ENCODE assay signal across 11 mouse cellular contexts in genomic region chr3:79903803-79904202, GRCm38 (mm10). TPM values are rescaled to one million over a fixed set of nuclear protein-coding genes. Genes with fewer than 3 reads are reported as not detected.
DNase-seq lines count a peak whose midpoint lies in the region; ATAC-seq and TF ChIP-seq lines count a peak whose summit lies in the region.
"Had no signal": no experiment of that assay in that cellular context is flagged by ENCODE, and none has a peak within 500 bp of the region (broad histone marks: within the 10 kb centered on the region; RNA-seq: fewer than 3 reads in every experiment).

No protein-coding gene starts in this region.

- no peak overlapping the region for H3K27ac ChIP-seq in hindbrain, embryonic 11.5 days (ENCODE audit: low read depth, low read length)
- H3K27ac ChIP-seq in hindbrain, embryonic 10.5 days, result no peak overlapping the region
- peak overlapping the region; percentile 32; the same call in 1 of the 2 replicates for H3K27ac ChIP-seq in midbrain, embryonic 14.5 days (replicated peaks; ENCODE audit: low read depth, low read length)
- H3K27ac ChIP-seq in midbrain, embryonic 10.5 days (replicated peaks), result no peak overlapping the region
- peak overlapping the region; percentile 68 for H3K27ac ChIP-seq in heart, embryonic 15.5 days
- H3K27ac ChIP-seq in neural tube, embryonic 15.5 days (replicated peaks), result peak overlapping the region; percentile 52; the same call in 1 of the 2 replicates
- H3K27ac ChIP-seq in left cerebral cortex, adult 2 months, result no peak overlapping the region

- no peak overlapping the region for H3K4me3 ChIP-seq in hindbrain, embryonic 11.5 days (ENCODE audit: low read depth, low read length)
- H3K4me3 ChIP-seq in hindbrain, embryonic 10.5 days, result no peak overlapping the region
- no peak overlapping the region for H3K4me3 ChIP-seq in midbrain, embryonic 14.5 days (replicated peaks; ENCODE audit: low read depth, low read length)
- no peak overlapping the region for H3K4me3 ChIP-seq in midbrain, embryonic 10.5 days
- H3K4me3 ChIP-seq in heart, embryonic 15.5 days, result no peak overlapping the region
- H3K4me3 ChIP-seq in neural tube, embryonic 15.5 days (replicated peaks), result no peak overlapping the region
- H3K4me3 ChIP-seq in left cerebral cortex, adult 2 months, result no peak overlapping the region

- H3K4me1 ChIP-seq in hindbrain, embryonic 11.5 days (replicated peaks; ENCODE audit: control insufficient read depth, insufficient read depth, low read length), result no peaks in the 10 kb centered on the region
- peaks cover 6% of the 10 kb centered on the region; the same call in 1 of the 2 replicates for H3K4me1 ChIP-seq in hindbrain, embryonic 10.5 days (replicated peaks)
- H3K4me1 ChIP-seq in midbrain, embryonic 14.5 days (ENCODE audit: control insufficient read depth, insufficient read depth, low read length), result 0 out of 2 replicates have a peak, but pooled peaks cover 9% of the 10 kb centered on the region
- H3K4me1 ChIP-seq in midbrain, embryonic 10.5 days, result no peaks in the 10 kb centered on the region
- peaks cover 55% of the 10 kb centered on the region for H3K4me1 ChIP-seq in heart, embryonic 15.5 days (replicated peaks)
- H3K4me1 ChIP-seq in neural tube, embryonic 15.5 days, result peaks cover 8% of the 10 kb centered on the region

- no peaks in the 10 kb centered on the region for H3K9me3 ChIP-seq in hindbrain, embryonic 11.5 days (ENCODE audit: control insufficient read depth, low read length)
- no peaks in the 10 kb centered on the region for H3K9me3 ChIP-seq in hindbrain, embryonic 10.5 days
- H3K9me3 ChIP-seq in midbrain, embryonic 14.5 days (ENCODE audit: control insufficient read depth, low read length), result no peaks in the 10 kb centered on the region
- no peaks in the 10 kb centered on the region for H3K9me3 ChIP-seq in midbrain, embryonic 10.5 days (replicated peaks)
- H3K9me3 ChIP-seq in heart, embryonic 15.5 days (replicated peaks), result no peaks in the 10 kb centered on the region
- H3K9me3 ChIP-seq in neural tube, embryonic 15.5 days (replicated peaks), result no peaks in the 10 kb centered on the region

- no peak overlapping the region for H3K9ac ChIP-seq in hindbrain, embryonic 11.5 days (ENCODE audit: low read depth, low read length)
- H3K9ac ChIP-seq in midbrain, embryonic 14.5 days (replicated peaks; ENCODE audit: low read length), result no peak overlapping the region
- H3K9ac ChIP-seq in heart, embryonic 15.5 days, result no peak overlapping the region
- H3K9ac ChIP-seq in neural tube, embryonic 15.5 days (replicated peaks), result no peak overlapping the region

- peak; percentile 64 for ATAC-seq in hindbrain, embryonic 11.5 days (ENCODE audit: low FRiP score)
- ATAC-seq in midbrain, embryonic 14.5 days (ENCODE audit: low FRiP score, low TSS enrichment), result 0 out of 2 replicates have a peak, but pooled peaks have one; percentile 22
- no peak for ATAC-seq in heart, embryonic 15.5 days (replicated peaks; ENCODE audit: insufficient number of reproducible peaks, insufficient read depth, low FRiP score, low read depth)
- peak; percentile 59; the same call in 1 of the 2 replicates for ATAC-seq in neural tube, embryonic 15.5 days (ENCODE audit: low FRiP score)
- ATAC-seq in monocyte, adult 5-6 weeks (replicated peaks; ENCODE audit: insufficient number of reproducible peaks, low FRiP score, low TSS enrichment, poor library complexity, severe bottlenecking), result no peak

- DNase-seq in hindbrain, embryonic 11.5 days (ENCODE audit: low spot score), result no peak
- no peak for DNase-seq in hindbrain, embryonic 10.5 days (ENCODE audit: low spot score)
- peak; percentile 63 for DNase-seq in midbrain, embryonic 14.5 days
- no peak for DNase-seq in midbrain, embryonic 10.5 days (ENCODE audit: low spot score)
- DNase-seq in left cerebral cortex, adult 2 months (ENCODE audit: extremely low spot score in 1 of 2, low spot score in 2 of 2), result no peak
- DNase-seq: gastrocnemius, postnatal 25 days; layer of hippocampus, postnatal 36 days; thymus, adult 18-20 months had no signal

- no peak for TF ChIP-seq CTCF in left cerebral cortex, adult 2 months (IDR thresholded peaks at IDR 0.05)

- WGBS in hindbrain, embryonic 11.5 days, result 43% methylated on average over 6 of the region's 6 CpGs
- 47% methylated on average over 6 of the region's 6 CpGs for WGBS in hindbrain, embryonic 10.5 days
- 32% methylated on average over 6 of the region's 6 CpGs for WGBS in midbrain, embryonic 14.5 days
- 67% methylated on average over 6 of the region's 6 CpGs for WGBS in midbrain, embryonic 10.5 days
- WGBS in heart, embryonic 15.5 days, result 39% methylated on average over 6 of the region's 6 CpGs
- 21% methylated on average over 6 of the region's 6 CpGs for WGBS in neural tube, embryonic 15.5 days

- H3K27me3 ChIP-seq in hindbrain, embryonic 11.5 days (ENCODE audit: control insufficient read depth, insufficient read depth, low read length), result no peaks in the 10 kb centered on the region
- no peaks in the 10 kb centered on the region for H3K27me3 ChIP-seq in hindbrain, embryonic 10.5 days (ENCODE audit: insufficient read depth, poor library complexity, severe bottlenecking)
- H3K27me3 ChIP-seq in midbrain, embryonic 14.5 days (ENCODE audit: control insufficient read depth, insufficient read depth, low read length), result no peaks in the 10 kb centered on the region
- no peaks in the 10 kb centered on the region for H3K27me3 ChIP-seq in midbrain, embryonic 10.5 days (ENCODE audit: low read depth, poor library complexity, severe bottlenecking)
- H3K27me3 ChIP-seq in heart, embryonic 15.5 days, result no peaks in the 10 kb centered on the region
- no peaks in the 10 kb centered on the region for H3K27me3 ChIP-seq in neural tube, embryonic 15.5 days (replicated peaks)

- no peaks in the 10 kb centered on the region for H3K36me3 ChIP-seq in hindbrain, embryonic 11.5 days (ENCODE audit: control insufficient read depth, insufficient read depth, low read length)
- no peaks in the 10 kb centered on the region for H3K36me3 ChIP-seq in hindbrain, embryonic 10.5 days
- no peaks in the 10 kb centered on the region for H3K36me3 ChIP-seq in midbrain, embryonic 14.5 days (ENCODE audit: control insufficient read depth, insufficient read depth, low read length)
- H3K36me3 ChIP-seq in midbrain, embryonic 10.5 days, result no peaks in the 10 kb centered on the region
- peaks cover 4% of the 10 kb centered on the region for H3K36me3 ChIP-seq in heart, embryonic 15.5 days
- no peaks in the 10 kb centered on the region for H3K36me3 ChIP-seq in neural tube, embryonic 15.5 days

- H3K4me2 ChIP-seq in hindbrain, embryonic 11.5 days (replicated peaks; ENCODE audit: low read depth, low read length), result no peak overlapping the region
- no peak overlapping the region for H3K4me2 ChIP-seq in midbrain, embryonic 14.5 days (ENCODE audit: low read length)
- no peak overlapping the region for H3K4me2 ChIP-seq in heart, embryonic 15.5 days
- H3K4me2 ChIP-seq in neural tube, embryonic 15.5 days, result no peak overlapping the region

- intact Hi-C loops in left cerebral cortex, adult 2 months (cut with DNase I), result no loop called here

RNA-seq across cellular contexts. Expression of gene Fam198b, which starts 19.5 kb away (rescaled TPM):
- polyA plus RNA-seq in hindbrain, embryonic 11.5 days (2014; fragmentation: Nextera tagmentation; extraction: Ambion mirVana), result 3.1 and 3.6 TPM in 2 replicates
- 1.6 and 1.7 TPM in 2 replicates for polyA plus RNA-seq in hindbrain, embryonic 10.5 days (2016; fragmentation: Nextera tagmentation; extraction: Ambion mirVana)
- polyA plus RNA-seq in midbrain, embryonic 14.5 days (2014; fragmentation: Nextera tagmentation; extraction: Ambion mirVana), result 0.72 and 0.77 TPM in 2 replicates
- polyA plus RNA-seq in midbrain, embryonic 10.5 days (2016; fragmentation: Nextera tagmentation; extraction: Ambion mirVana), result 2.0 and 2.7 TPM in 2 replicates
- polyA plus RNA-seq in heart, embryonic 15.5 days (2015; fragmentation: Nextera tagmentation; extraction: Ambion mirVana), result 53.3 and 64.5 TPM in 2 replicates
- 5.2 and 8.9 TPM in 2 replicates for polyA plus RNA-seq in neural tube, embryonic 15.5 days (2015; fragmentation: Nextera tagmentation; extraction: Ambion mirVana)
- total RNA-seq in monocyte, adult 5-6 weeks (2017), result not detected in 3 replicates
- 1 to 10 TPM; 7.3 to 8.5 TPM for total RNA-seq in left cerebral cortex, adult 2 months (2021)

RNA-seq across cellular contexts. Expression of gene Tmem144, which starts 51.2 kb away (rescaled TPM):
- 3.1 and 4.6 TPM in 2 replicates for polyA plus RNA-seq in hindbrain, embryonic 11.5 days (2014; fragmentation: Nextera tagmentation; extraction: Ambion mirVana)
- 1.9 and 3.3 TPM in 2 replicates for polyA plus RNA-seq in hindbrain, embryonic 10.5 days (2016; fragmentation: Nextera tagmentation; extraction: Ambion mirVana)
- polyA plus RNA-seq in midbrain, embryonic 14.5 days (2014; fragmentation: Nextera tagmentation; extraction: Ambion mirVana), result 0.39 and 0.97 TPM in 2 replicates
- polyA plus RNA-seq in midbrain, embryonic 10.5 days (2016; fragmentation: Nextera tagmentation; extraction: Ambion mirVana), result 2.6 and 2.7 TPM in 2 replicates
- polyA plus RNA-seq in heart, embryonic 15.5 days (2015; fragmentation: Nextera tagmentation; extraction: Ambion mirVana), result 8.3 and 8.9 TPM in 2 replicates
- 1.5 and 1.7 TPM in 2 replicates for polyA plus RNA-seq in neural tube, embryonic 15.5 days (2015; fragmentation: Nextera tagmentation; extraction: Ambion mirVana)
- total RNA-seq in monocyte, adult 5-6 weeks (2017), result 0.29 TPM in 1 of 3 replicates, not detected in the others
- 10 to 100 TPM; 10.5 to 12.0 TPM for total RNA-seq in left cerebral cortex, adult 2 months (2021)

Comparison
In these comparisons a context has a peak if more than half of its experiments do, and no peak if none do; other contexts are left out.
1. H3K27ac ChIP-seq: peak in midbrain, embryonic 14.5 days (single experiment), heart, embryonic 15.5 days (single experiment) and neural tube, embryonic 15.5 days (single experiment); none in hindbrain, embryonic 11.5 days (single experiment), hindbrain, embryonic 10.5 days (single experiment), midbrain, embryonic 10.5 days (single experiment) and left cerebral cortex, adult 2 months (single experiment).
2. ATAC-seq: peak in hindbrain, embryonic 11.5 days (single experiment), midbrain, embryonic 14.5 days (single experiment) and neural tube, embryonic 15.5 days (single experiment); none in heart, embryonic 15.5 days (single experiment) and monocyte, adult 5-6 weeks (single experiment).